Mouse (Mus musculus) E14TG2a.4 (cell line): ENCODE measurements around the gene Rftn1.

Source experiments
- CTCF ChIP-seq: conservative IDR thresholded peaks from 2 replicates; pipeline ENCODE4 v1.5.1; 2014; ENCODE audit warnings: low read length
- NANOG ChIP-seq: IDR thresholded peaks from 2 replicates; pipeline ENCODE4 v1.6.1; 2014; ENCODE audit warnings: borderline replicate concordance, low read length, mixed read lengths
- POU5F1 ChIP-seq: IDR thresholded peaks from 2 replicates; pipeline ENCODE4 v1.6.1; 2014; ENCODE audit warnings: low read length, borderline replicate concordance

DNA sequence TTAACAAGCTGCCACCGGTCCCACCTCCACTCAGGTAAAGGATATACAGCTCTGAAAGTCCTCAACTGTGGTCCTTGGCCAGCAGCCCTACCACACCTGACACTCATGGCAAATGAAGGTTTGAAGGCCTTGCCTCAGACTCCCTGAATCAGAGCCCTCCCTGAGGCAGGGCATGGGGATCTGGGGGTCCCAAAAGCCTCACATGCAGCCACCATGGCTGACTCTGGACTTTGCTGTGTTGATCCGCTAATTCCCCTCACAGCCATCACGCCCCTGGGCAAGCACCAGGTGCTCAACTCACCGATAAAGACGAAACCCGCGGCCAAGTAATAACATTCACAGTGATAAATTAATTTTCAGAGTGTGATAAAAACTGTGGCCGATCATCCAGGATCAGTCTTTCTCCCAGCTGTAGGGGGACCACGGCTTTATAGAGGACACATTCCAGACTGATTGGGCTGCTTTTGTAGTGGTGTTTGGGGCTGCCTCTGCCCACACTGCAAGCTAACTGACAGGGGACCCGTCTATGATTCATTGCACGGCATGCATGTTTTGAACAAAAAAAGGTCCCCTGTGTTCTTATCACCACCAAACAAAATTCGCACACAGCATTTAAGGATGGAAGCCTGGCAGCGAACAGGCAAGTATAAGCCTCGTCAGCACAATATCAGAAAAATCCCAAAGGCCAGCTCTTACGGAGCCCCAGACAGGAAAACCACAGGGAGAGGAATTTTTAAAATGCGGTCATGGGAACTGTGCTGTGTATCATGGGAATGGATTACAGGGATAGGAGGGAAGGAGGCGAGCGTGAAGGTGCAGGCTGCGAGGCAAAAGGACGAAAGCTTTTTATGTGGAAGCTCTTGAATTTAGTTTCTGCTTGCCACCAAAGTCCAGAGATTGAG is 29.3 kb downstream of the Rftn1 start:
- no peak for TF ChIP-seq CTCF
- TF ChIP-seq NANOG, result no peak
- no peak for TF ChIP-seq POU5F1
